In the genomic region with DNA sequence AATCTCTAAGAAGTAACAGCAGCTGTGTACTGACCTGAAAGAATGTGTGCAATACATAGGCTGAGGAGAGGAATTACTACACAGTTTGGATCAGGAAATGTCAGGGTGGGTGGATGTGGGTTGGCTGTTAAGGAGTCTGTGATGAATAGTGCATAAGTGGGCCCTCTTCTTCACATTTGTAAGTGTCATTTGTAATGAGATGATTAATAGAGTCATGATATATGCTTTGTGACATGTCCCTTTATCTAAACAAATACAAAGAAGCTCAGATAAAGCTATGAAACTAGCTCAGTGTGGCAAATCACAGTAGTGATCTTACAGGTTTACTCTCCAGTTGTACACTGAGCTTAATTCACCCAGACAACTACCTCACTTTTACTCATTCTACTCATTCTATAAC, we compare ENCODE assay signal across 25 mouse cellular contexts.
"Had no signal": no experiment of that assay in that cellular context is flagged by ENCODE, and none has a peak within 500 bp of the region (broad histone marks: within the 10 kb centered on the region; RNA-seq: fewer than 3 reads in every experiment).

No protein-coding gene starts in this region.

- H3K27ac ChIP-seq: heart, adult 2 months; heart, embryonic 13.5 days; heart, embryonic 15.5 days; hindbrain, embryonic 13.5 days; hindbrain, embryonic 15.5 days; hindbrain, postnatal 0 days; kidney, embryonic 15.5 days; kidney, postnatal 0 days; limb, embryonic 13.5 days; limb, embryonic 15.5 days; liver, embryonic 12.5 days had no signal

- H3K36me3 ChIP-seq: heart, embryonic 13.5 days; heart, embryonic 15.5 days; hindbrain, embryonic 13.5 days; hindbrain, embryonic 15.5 days; kidney, embryonic 15.5 days; limb, embryonic 13.5 days; limb, embryonic 15.5 days; liver, embryonic 12.5 days had no signal

- H3K4me3 ChIP-seq: heart, adult 2 months; heart, embryonic 13.5 days; heart, embryonic 15.5 days; hindbrain, embryonic 13.5 days; hindbrain, embryonic 15.5 days; kidney, embryonic 15.5 days; limb, embryonic 13.5 days; limb, embryonic 15.5 days; liver, embryonic 12.5 days had no signal

- H3K9me3 ChIP-seq: heart, embryonic 13.5 days; heart, embryonic 15.5 days; hindbrain, embryonic 13.5 days; hindbrain, embryonic 15.5 days; kidney, embryonic 15.5 days; limb, embryonic 13.5 days; limb, embryonic 15.5 days; liver, embryonic 12.5 days had no signal

- ATAC-seq: hindbrain, postnatal 0 days; intestine, embryonic 16.5 days; liver, embryonic 12.5 days had no signal

- DNase-seq: gastrocnemius, postnatal 14 days; gastrocnemius, postnatal 36 days; heart, adult 11 months; heart, adult 2 months; heart, postnatal 14 days; heart, postnatal 36 days; kidney, adult 11 months; kidney, adult 9 months; kidney, postnatal 14 days; kidney, postnatal 36 days; layer of hippocampus, adult 9-11 months; layer of hippocampus, postnatal 36 days; left cerebral cortex, postnatal 4 days had no signal

- H3K4me2 ChIP-seq: heart, embryonic 11.5 days; heart, embryonic 13.5 days; heart, embryonic 15.5 days; hindbrain, embryonic 13.5 days; hindbrain, embryonic 15.5 days; kidney, embryonic 15.5 days; limb, embryonic 13.5 days; limb, embryonic 15.5 days; liver, embryonic 12.5 days had no signal

- H3K9ac ChIP-seq: heart, embryonic 13.5 days; heart, embryonic 15.5 days; hindbrain, embryonic 13.5 days; hindbrain, embryonic 15.5 days; kidney, embryonic 15.5 days; limb, embryonic 13.5 days; limb, embryonic 15.5 days; liver, embryonic 12.5 days had no signal

- H3K4me1 ChIP-seq: heart, embryonic 13.5 days; heart, embryonic 15.5 days; hindbrain, embryonic 13.5 days; hindbrain, embryonic 15.5 days; kidney, embryonic 15.5 days; limb, embryonic 13.5 days; limb, embryonic 15.5 days; liver, embryonic 12.5 days had no signal

- H3K27me3 ChIP-seq: heart, embryonic 13.5 days; heart, embryonic 15.5 days; hindbrain, embryonic 13.5 days; hindbrain, embryonic 15.5 days; kidney, embryonic 15.5 days; limb, embryonic 13.5 days; limb, embryonic 15.5 days; liver, embryonic 12.5 days had no signal
